Mouse (Mus musculus): ENCODE measurements around the gene Abcc10. TPM values are rescaled to one million over a fixed set of nuclear protein-coding genes. Genes with fewer than 3 reads are reported as not detected.

Gene Abcc10
- 27.7 and 35.5 TPM in 2 replicates for polyA plus RNA-seq (2012; rRNA removed)

GRCm38 (mm10) chr17:46327906-46328534 is at the start of gene Abcc10:
Abcc10 (minus strand) TSS chr17:46328352.

DNA sequence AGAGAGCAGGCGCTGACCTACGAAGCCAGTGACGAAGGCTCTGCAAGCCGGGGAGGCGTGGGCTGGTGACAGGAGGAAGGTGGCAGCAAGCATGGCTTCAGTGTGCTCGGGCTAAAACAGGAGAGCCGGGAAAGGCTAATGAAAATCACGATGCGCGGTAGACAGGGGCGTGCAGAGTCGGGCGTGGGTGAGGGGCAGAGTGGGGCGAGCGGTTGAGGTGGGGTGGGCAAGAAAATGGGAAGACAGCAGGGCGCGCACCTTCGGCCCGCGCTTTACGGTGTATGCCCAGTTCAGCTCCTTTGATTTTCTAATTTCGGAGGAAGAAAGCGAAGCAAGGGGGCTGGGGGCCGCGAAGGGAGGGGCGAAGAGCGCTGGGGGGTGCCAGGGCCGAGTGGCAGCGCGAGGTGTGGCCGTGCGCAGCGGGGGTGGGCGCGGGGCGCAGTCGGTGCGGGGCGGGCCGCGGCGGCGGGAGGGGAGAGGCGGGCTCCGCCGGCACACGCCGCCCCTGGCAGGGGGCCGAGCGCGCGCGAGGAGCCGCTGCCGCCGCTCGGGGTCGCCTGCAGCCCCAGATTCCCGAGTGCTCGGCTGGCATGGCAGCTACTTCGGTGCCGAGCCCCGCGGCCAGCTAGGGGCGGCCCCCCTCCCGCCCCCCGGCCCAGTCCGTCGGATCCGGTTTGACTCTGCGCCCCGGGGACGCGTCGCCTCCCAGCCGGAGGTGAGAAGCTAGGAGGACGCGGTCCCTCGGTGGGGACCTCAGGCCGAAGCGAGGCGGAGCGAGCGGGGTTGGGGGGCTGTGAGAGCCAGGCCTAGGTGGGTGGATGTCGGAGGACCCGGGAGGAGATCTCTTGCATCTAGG is 30.6 kb downstream of the Abcc10 start, which contains the start of gene Dlk2:
Gene Dlk2, plus strand, starts transcription at position 58 of the 856 bp plus-strand sequence.

DNA sequence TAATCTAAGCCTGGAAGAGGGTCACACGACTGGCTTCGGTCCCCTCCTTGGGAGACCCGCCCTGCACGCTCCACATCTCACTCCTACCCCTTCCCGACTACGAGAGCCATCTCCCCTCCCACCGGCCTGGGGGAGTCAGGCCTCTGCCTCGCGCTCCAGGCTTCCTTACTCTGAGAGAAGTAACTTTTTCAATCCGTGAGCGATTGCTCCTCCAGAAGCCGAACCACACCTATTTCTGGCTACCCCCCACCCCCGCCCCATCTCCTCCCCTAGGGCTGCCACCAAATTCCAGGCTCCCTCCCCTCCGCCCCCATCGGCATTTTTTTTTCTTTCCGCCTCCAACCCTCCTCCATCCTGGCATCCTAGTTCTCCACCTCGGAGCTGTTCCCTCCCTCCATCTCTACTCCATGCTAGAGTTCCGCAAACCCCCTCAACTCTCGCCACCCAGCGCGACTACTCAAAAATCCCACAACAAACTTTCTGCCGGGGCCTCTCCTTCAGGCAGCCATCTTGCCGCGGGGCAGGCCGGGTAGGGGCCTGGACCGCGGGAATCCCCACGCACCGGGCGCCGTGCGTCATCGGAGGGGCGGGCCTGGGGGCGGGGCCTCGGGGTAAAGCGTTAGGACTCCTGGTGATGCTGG is 45.5 kb downstream of the Abcc10 start, which contains the start of gene Tjap1:
Gene Tjap1, minus strand, starts transcription at position 544 of the 641 bp plus-strand sequence.

GRCm38 (mm10) chr17:46253452-46254084 is 74.6 kb downstream of the Abcc10 start, which contains the start of gene Lrrc73:
Lrrc73 (plus strand) TSS chr17:46253531.

Other genes with a start within 250 kb of the Abcc10 start
- gene Mrps18a, start 217.4 kb downstream of the Abcc10 start, polyA plus RNA-seq (2012; rRNA removed), result 38.1 and 43.1 TPM in 2 replicates
- gene Rsph9, start 184.1 kb downstream of the Abcc10 start, polyA plus RNA-seq (2012; rRNA removed), result 30.2 and 32.9 TPM in 2 replicates
- gene Mad2l1bp, start 174.8 kb downstream of the Abcc10 start, polyA plus RNA-seq (2012; rRNA removed), result 12.6 and 18.3 TPM in 2 replicates
- gene Gtpbp2, start 167.3 kb downstream of the Abcc10 start, polyA plus RNA-seq (2012; rRNA removed), result 119 and 122 TPM in 2 replicates
- gene Polh, start 125.7 kb downstream of the Abcc10 start, polyA plus RNA-seq (2012; rRNA removed), result 6.9 and 7.8 TPM in 2 replicates
- gene Xpo5, start 125.6 kb downstream of the Abcc10 start, polyA plus RNA-seq (2012; rRNA removed), result 35.4 and 37.4 TPM in 2 replicates
- 70.9 and 83.1 TPM in 2 replicates for gene Polr1c, start 80.3 kb downstream of the Abcc10 start, polyA plus RNA-seq (2012; rRNA removed)
- 332 and 400 TPM in 2 replicates for gene Yipf3, start 80.3 kb downstream of the Abcc10 start, polyA plus RNA-seq (2012; rRNA removed)
- gene Lrrc73, start 74.8 kb downstream of the Abcc10 start, polyA plus RNA-seq (2012; rRNA removed), result 11.6 and 14.3 TPM in 2 replicates
- gene Tjap1, start 45.3 kb downstream of the Abcc10 start, polyA plus RNA-seq (2012; rRNA removed), result 95.7 and 100 TPM in 2 replicates
- gene Dlk2, start 30.9 kb downstream of the Abcc10 start, polyA plus RNA-seq (2012; rRNA removed), result 1.9 and 3.8 TPM in 2 replicates
- 21.4 and 22.3 TPM in 2 replicates for gene Zfp318, start 55.4 kb upstream of the Abcc10 start, polyA plus RNA-seq (2012; rRNA removed)
- 12.5 and 15.5 TPM in 2 replicates for gene Crip3, start 100.6 kb upstream of the Abcc10 start, polyA plus RNA-seq (2012; rRNA removed)
- not detected in 2 replicates for gene Slc22a7, start 110.1 kb upstream of the Abcc10 start, polyA plus RNA-seq (2012; rRNA removed)
- 0.33 and 0.38 TPM in 2 replicates for gene Ttbk1, start 159.3 kb upstream of the Abcc10 start, polyA plus RNA-seq (2012; rRNA removed)
- gene Dnph1, start 168.4 kb upstream of the Abcc10 start, polyA plus RNA-seq (2012; rRNA removed), result 14.5 and 20.1 TPM in 2 replicates
- gene Cul9, start 218.0 kb upstream of the Abcc10 start, polyA plus RNA-seq (2012; rRNA removed), result 50.0 and 51.9 TPM in 2 replicates
- gene Srf, start 227.8 kb upstream of the Abcc10 start, polyA plus RNA-seq (2012; rRNA removed), result 385 and 401 TPM in 2 replicates

All from ovary, adult 2 months (tissue).